Mouse (Mus musculus): ENCODE measurements around the gene Pkd1.

- TF ChIP-seq POLR2A (IDR thresholded peaks at IDR 0.05; ENCODE audit: low read depth, low read length) (no peak), CTCF (conservative IDR thresholded peaks at IDR 0.05; ENCODE audit: insufficient read depth, insufficient read length, low read depth, low read length) (0 out of 2 replicates have a peak, but pooled peaks have one; percentile 16)
These were observed 47.4 kb upstream of the Pkd1 start for GRCm38 (mm10) chr17:24502208-24502607.

Data from kidney, adult 2 months (tissue).